Mouse (Mus musculus) heart, adult 2 months (tissue): Measurements from ENCODE around the gene Ifng. TPM values are rescaled to one million over a fixed set of nuclear protein-coding genes. Genes with fewer than 3 reads are reported as not detected.

Experiments used
- DNase-seq, 2 experiments: peaks; one replicate each; pipeline ENCODE4 v3.0.0; 2021
- H3K27ac ChIP-seq: fragments of 200-600 bp; 2 replicates; pipeline ENCODE4 v1.8.1; 2022
- H3K27me3 ChIP-seq: fragments of 200-500 bp; 2 replicates; pipeline ENCODE4 v1.6.1; 2012; ENCODE audit warnings: mild to moderate bottlenecking, low read length, inconsistent platforms, mixed read lengths; ENCODE audit not compliant: control insufficient read depth, insufficient read depth
- H3K36me3 ChIP-seq: fragments of 200-500 bp; 2 replicates; pipeline ENCODE4 v1.6.1; 2012; ENCODE audit warnings: low read length, inconsistent platforms; ENCODE audit not compliant: control insufficient read depth, insufficient read depth
- H3K4me1 ChIP-seq: fragments of 200-500 bp; 2 replicates; pipeline ENCODE4 v1.6.1; 2011; ENCODE audit warnings: low read length; ENCODE audit not compliant: control insufficient read depth, insufficient read depth
- H3K4me3 ChIP-seq: fragments of 200-600 bp; 2 replicates; pipeline ENCODE4 v1.8.1; 2022
- H3K79me2 ChIP-seq: fragments of 200-500 bp; replicated peaks from 2 replicates; pipeline ENCODE4 v1.6.1; 2012; ENCODE audit warnings: mild to moderate bottlenecking, inconsistent platforms, low read length, moderate library complexity, mixed read lengths; ENCODE audit not compliant: control insufficient read depth, insufficient read depth
- H3K9ac ChIP-seq: fragments of 200-500 bp; 2 replicates; pipeline ENCODE4 v1.6.1; 2012; ENCODE audit warnings: low read depth, mild to moderate bottlenecking, control low read depth, inconsistent platforms, low read length, mixed read lengths
- CTCF ChIP-seq: fragments of 200-600 bp; IDR thresholded peaks from 2 replicates; pipeline ENCODE4 v1.8.1; 2022; ENCODE audit warnings: antibody characterized with exemption, mild to moderate bottlenecking, moderate library complexity
- EP300 ChIP-seq: fragments of 200-500 bp; IDR thresholded peaks from 2 replicates; pipeline ENCODE4 v1.6.1; 2011; ENCODE audit warnings: low read depth, low read length, control low read depth; ENCODE audit not compliant: insufficient read depth
- POLR2A ChIP-seq: fragments of 200-500 bp; IDR thresholded peaks from 2 replicates; pipeline ENCODE4 v1.6.1; 2011; ENCODE audit warnings: mild to moderate bottlenecking, low read depth, low read length, control low read depth; ENCODE audit not compliant: insufficient read depth
- whole genome bisulfite sequencing: fragments of 180-500 bp; shearing (Covaris S2); methylation state at CpG from one replicate; pipeline ENCODE4 v1.1.7; 2018; 5-methylcytosine and 5-hydroxymethylcytosine counted together
- intact Hi-C: fragments of 180-260 bp; cut with DNase I; formaldehyde crosslinking; loops from one replicate; pipeline ENCODE4 v1.15.1; 2025
- long read RNA-seq: library from polyadenylated mRNA; stranded (forward); transcript quantifications from one replicate; pipeline ENCODE4 v2.0.0, GENCODE M21; 2021
- polyA plus RNA-seq: library from polyadenylated mRNA; depleted of rRNA; stranded (reverse); fragments of >200 nt; gene quantifications from 2 replicates; pipeline ENCODE4 v1.2.3, GENCODE M21; 2012; rRNA removed
- total RNA-seq, 2 experiments: library from RNA; stranded (reverse); gene quantifications; 2 replicates each; pipeline ENCODE4 v1.2.3; 2021

Ifng gene
- total RNA-seq (not detected), polyA plus RNA-seq (not detected in 2 replicates)
- long read RNA-seq, result 0 reads

DNA sequence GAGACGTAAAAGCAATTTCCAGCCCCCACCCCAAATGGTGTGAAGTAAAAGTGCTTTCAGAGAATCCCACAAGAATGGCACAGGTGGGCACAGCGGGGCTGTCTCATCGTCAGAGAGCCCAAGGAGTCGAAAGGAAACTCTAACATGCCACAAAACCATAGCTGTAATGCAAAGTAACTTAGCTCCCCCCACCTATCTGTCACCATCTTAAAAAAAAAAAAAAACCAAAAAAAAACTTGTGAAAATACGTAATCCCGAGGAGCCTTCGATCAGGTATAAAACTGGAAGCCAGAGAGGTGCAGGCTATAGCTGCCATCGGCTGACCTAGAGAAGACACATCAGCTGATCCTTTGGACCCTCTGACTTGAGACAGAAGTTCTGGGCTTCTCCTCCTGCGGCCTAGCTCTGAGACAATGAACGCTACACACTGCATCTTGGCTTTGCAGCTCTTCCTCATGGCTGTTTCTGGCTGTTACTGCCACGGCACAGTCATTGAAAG lies at the start of gene Ifng:
TSS of gene Ifng (plus strand) at position 305 of the 499 bp plus-strand sequence.
- intact Hi-C loops, result loop anchor here (10.0 kb wide), 1 partner anchor 104 kb away; no protein-coding TSS in a partner anchor
- H3K4me3 ChIP-seq, result no peak within 1 kb of the TSS
- TF ChIP-seq EP300, result no peak
- TF ChIP-seq CTCF, result no peak
- no peak for TF ChIP-seq POLR2A
- 90% methylated on average over 11 of the region's 11 CpGs for WGBS
- H3K36me3 ChIP-seq, result no peaks in the 10 kb centered on the region
- no peak within 1 kb of the TSS for H3K9ac ChIP-seq
- DNase-seq, result no peak
- no peaks in the 10 kb centered on the region for H3K27me3 ChIP-seq
- peaks cover 2% of the 10 kb centered on the region; the same call in 1 of the 2 replicates for H3K4me1 ChIP-seq
- no peak within 1 kb of the TSS for H3K27ac ChIP-seq
- no peaks in the 10 kb centered on the region for H3K79me2 ChIP-seq

DNA sequence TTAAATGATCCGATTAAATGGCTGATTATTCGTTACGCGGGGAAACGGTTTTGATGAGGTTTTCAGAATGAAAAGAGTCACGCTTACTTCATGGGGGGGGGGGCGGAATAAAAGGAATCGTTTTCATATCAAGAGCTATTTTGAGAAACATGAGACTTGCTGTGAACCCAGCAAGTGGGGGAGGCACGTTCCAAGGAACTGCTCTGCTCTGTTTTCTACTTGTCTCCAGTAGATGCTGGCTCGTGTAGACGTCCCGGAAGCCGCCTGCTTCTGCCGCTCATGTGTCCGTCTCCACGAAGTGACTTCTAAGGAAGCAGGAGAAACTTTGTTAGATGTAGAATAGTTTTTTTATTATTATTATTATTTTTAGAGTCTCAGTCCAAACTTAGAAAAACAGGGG lies 40.9 kb upstream of the Ifng start:
- no peak overlapping the region for H3K27ac ChIP-seq
- no peak for TF ChIP-seq POLR2A

DNA sequence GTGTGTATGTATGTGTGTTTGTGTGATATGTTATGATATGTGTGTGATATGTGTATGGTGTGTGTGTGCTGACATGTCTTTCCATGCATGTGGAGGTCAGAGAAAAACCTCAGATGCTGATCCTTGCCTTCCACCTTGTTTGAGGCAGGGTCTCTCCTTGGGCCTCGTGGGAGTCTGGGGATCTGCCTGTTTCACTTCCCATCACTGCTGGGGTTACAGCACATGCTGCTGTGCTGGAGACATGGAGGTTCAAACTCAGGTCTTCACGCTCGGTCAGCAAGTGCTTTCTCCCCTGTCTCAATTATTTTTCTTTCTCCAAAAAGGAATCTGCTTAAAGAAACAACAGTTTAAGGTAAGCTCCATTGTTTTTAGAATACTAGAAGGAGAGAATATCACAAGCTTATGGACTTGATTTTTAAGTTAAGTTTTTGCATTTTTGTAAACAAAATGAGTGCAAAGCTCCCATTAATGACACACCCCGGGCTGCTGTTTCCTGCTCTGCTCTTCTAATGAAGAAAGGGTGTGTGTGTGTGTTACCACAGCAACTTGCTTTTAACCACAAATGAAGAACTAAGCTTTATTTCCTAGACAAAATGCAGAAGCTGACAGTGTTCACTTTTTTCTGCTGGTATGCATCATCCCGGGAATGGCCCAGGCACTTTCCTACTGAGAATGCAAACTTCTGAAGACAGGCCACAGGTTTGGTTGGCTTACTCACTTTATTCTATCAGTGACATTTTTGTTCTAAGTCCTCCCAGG lies 34.2 kb upstream of the Ifng start:
- no peak for DNase-seq
- WGBS, result 72% methylated on average over 5 of the region's 5 CpGs
- no peak overlapping the region for H3K4me3 ChIP-seq

More for the DNA sequence above, 40.9 kb upstream of the Ifng start:
- no peak overlapping the region for H3K4me3 ChIP-seq
- no peaks in the 10 kb centered on the region for H3K79me2 ChIP-seq
- no peak overlapping the region for H3K9ac ChIP-seq
- H3K4me1 ChIP-seq, result no peaks in the 10 kb centered on the region
- intact Hi-C loops, result no loop called here
- DNase-seq, result no peak
- WGBS, result 71% methylated on average over 16 of the region's 16 CpGs
- no peaks in the 10 kb centered on the region for H3K27me3 ChIP-seq
- no peaks in the 10 kb centered on the region for H3K36me3 ChIP-seq

DNA sequence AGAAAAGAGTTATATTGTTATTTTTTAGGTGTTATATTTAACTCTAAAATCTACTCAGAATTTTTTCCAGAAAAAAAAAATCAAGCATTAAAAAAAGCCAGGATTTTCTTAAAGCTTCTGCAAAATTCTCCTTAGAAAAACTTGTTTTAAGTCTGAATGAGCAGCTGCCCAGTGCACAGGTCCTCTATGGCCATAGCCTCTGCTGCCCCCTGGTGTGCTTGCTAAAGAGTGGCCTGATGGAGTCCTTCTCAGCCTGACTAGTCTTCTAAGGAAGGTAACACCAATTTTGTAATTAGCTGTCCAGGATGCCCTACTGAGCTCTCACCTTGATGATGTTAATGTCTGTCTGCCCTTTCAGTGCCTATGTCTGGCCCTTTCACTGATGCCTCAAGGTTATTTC lies 29.5 kb upstream of the Ifng start:
- intact Hi-C loops, result no loop called here
- no peaks in the 10 kb centered on the region for H3K4me1 ChIP-seq
- no peak for TF ChIP-seq EP300
- peak; percentile 41 for TF ChIP-seq CTCF
- no peak for TF ChIP-seq POLR2A
- H3K27me3 ChIP-seq, result no peaks in the 10 kb centered on the region
- H3K9ac ChIP-seq, result no peak overlapping the region
- no peaks in the 10 kb centered on the region for H3K79me2 ChIP-seq
- DNase-seq, result no peak
- H3K27ac ChIP-seq, result no peak overlapping the region
- H3K36me3 ChIP-seq, result no peaks in the 10 kb centered on the region
- no peak overlapping the region for H3K4me3 ChIP-seq

More for the DNA sequence above, 34.2 kb upstream of the Ifng start:
- H3K4me1 ChIP-seq, result no peaks in the 10 kb centered on the region
- H3K9ac ChIP-seq, result no peak overlapping the region
- no peaks in the 10 kb centered on the region for H3K79me2 ChIP-seq
- no peak overlapping the region for H3K27ac ChIP-seq
- H3K36me3 ChIP-seq, result no peaks in the 10 kb centered on the region
- intact Hi-C loops, result no loop called here
- TF ChIP-seq POLR2A, result no peak
- no peak for TF ChIP-seq CTCF
- no peak for TF ChIP-seq EP300
- no peaks in the 10 kb centered on the region for H3K27me3 ChIP-seq

DNA sequence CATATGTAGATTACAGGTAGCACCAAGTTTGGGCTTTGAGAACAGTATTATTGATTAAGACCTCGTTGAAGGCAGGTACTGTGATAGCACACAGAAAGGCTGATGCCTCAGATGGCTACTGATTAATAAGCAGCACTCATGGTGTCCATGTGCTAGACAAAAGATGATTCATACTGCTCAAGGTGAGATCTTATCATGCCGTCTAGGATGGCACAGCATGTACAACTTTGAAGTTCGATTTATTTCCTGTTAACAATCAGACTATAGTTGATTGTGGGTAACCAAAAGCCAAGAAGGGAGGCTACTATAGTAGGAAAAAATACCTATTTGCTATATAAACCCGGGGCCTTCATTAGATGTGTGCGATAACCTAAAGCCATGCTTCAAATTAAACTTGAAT lies 28.1 kb upstream of the Ifng start:
- no peaks in the 10 kb centered on the region for H3K79me2 ChIP-seq
- no peak overlapping the region for H3K9ac ChIP-seq
- H3K4me3 ChIP-seq, result no peak overlapping the region
- DNase-seq, result no peak
- TF ChIP-seq EP300, result no peak
- TF ChIP-seq POLR2A, result no peak
- 73% methylated on average over 5 of the region's 5 CpGs for WGBS
- intact Hi-C loops, result no loop called here
- H3K36me3 ChIP-seq, result no peaks in the 10 kb centered on the region
- H3K27me3 ChIP-seq, result no peaks in the 10 kb centered on the region
- no peak overlapping the region for H3K27ac ChIP-seq
- H3K4me1 ChIP-seq, result no peaks in the 10 kb centered on the region

DNA sequence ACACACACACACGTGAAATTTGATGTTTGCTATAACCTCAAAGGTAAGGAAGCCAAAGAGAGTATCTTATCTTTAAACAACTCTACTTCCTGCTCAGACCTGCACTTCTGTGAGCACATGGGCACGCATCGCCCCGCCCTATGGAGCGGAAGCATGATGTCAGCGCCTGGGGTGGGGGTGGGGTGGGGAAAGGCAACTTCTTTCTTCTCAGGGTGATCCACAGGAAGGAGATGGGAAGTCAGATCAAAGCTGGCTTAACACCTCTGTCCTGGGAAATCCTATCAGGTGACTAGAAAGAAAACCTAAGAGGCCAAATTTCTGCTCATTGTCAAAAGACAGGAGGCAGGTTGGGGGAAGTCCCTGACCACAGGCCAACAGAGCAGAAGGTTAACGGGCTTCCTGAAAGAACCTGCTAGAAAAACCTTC lies 21.8 kb upstream of the Ifng start:
- WGBS, result 53% methylated on average over 7 of the region's 7 CpGs
- Histone ChIP-seq H3K4me1 (no peaks in the 10 kb centered on the region; the same call in 1 of the 2 replicates), H3K27me3 (no peaks in the 10 kb centered on the region), H3K4me3 (no peak overlapping the region), H3K36me3 (no peaks in the 10 kb centered on the region), H3K9ac (no peak overlapping the region), H3K79me2 (no peaks in the 10 kb centered on the region), H3K27ac (no peak overlapping the region)
- no peak for TF ChIP-seq POLR2A
- TF ChIP-seq EP300, result no peak
- no peak for TF ChIP-seq CTCF
- intact Hi-C loops, result no loop called here
- DNase-seq, result peak in 1 of 2 experiments; percentile 42
